Mouse (Mus musculus): ENCODE results near the gene Traf3ip2. TPM values are rescaled to one million over a fixed set of nuclear protein-coding genes. Genes with fewer than 3 reads are reported as not detected.

The Traf3ip2 gene
- polyA plus RNA-seq, 1 experiment: 1.1 TPM

GRCm38 (mm10) chr10:39633379-39633778, 20.6 kb downstream of the Traf3ip2 start:
- no peaks in the 10 kb centered on the region for H3K4me1 ChIP-seq (ENCODE audit: control insufficient read depth, insufficient read depth, low read length)
- TF ChIP-seq CTCF (IDR thresholded peaks at IDR 0.05; ENCODE audit: control insufficient read depth, insufficient read depth, insufficient replicate concordance, low read depth, low read length) (no peak), POLR2A (IDR thresholded peaks at IDR 0.05; ENCODE audit: control insufficient read depth, low read depth, low read length) (no peak)
- H3K4me3 ChIP-seq (ENCODE audit: control insufficient read depth, low read depth, low read length): no peak overlapping the region
- H3K27me3 ChIP-seq (ENCODE audit: control insufficient read depth, insufficient read depth, low read length): no peaks in the 10 kb centered on the region
- H3K27ac ChIP-seq (ENCODE audit: control insufficient read depth, insufficient read depth, low read depth, low read length): no peak overlapping the region
- H3K36me3 ChIP-seq (ENCODE audit: control insufficient read depth, insufficient read depth, low read length): no peaks in the 10 kb centered on the region

- Histone ChIP-seq H3K27me3 (ENCODE audit: control insufficient read depth, insufficient read depth, low read length) (no peaks in the 10 kb centered on the region), H3K36me3 (ENCODE audit: control insufficient read depth, insufficient read depth, low read length) (no peaks in the 10 kb centered on the region), H3K4me3 (ENCODE audit: control insufficient read depth, low read depth, low read length) (no peak overlapping the region), H3K4me1 (ENCODE audit: control insufficient read depth, insufficient read depth, low read length) (no peaks in the 10 kb centered on the region), H3K27ac (ENCODE audit: control insufficient read depth, insufficient read depth, low read depth, low read length) (no peak overlapping the region)
- TF ChIP-seq POLR2A (IDR thresholded peaks at IDR 0.05; ENCODE audit: control insufficient read depth, low read depth, low read length): no peak
- no peak for TF ChIP-seq CTCF (IDR thresholded peaks at IDR 0.05; ENCODE audit: control insufficient read depth, insufficient read depth, insufficient replicate concordance, low read depth, low read length)
These were observed 21.8 kb downstream of the Traf3ip2 start for GRCm38 (mm10) chr10:39634423-39635101.

- Histone ChIP-seq H3K4me1 (ENCODE audit: control insufficient read depth, insufficient read depth, low read length) (peaks cover 2% of the 10 kb centered on the region; the same call in 1 of the 2 replicates), H3K27ac (ENCODE audit: control insufficient read depth, insufficient read depth, low read depth, low read length) (peak overlapping the region; percentile 55; the same call in 1 of the 2 replicates), H3K4me3 (ENCODE audit: control insufficient read depth, low read depth, low read length) (no peak overlapping the region), H3K27me3 (ENCODE audit: control insufficient read depth, insufficient read depth, low read length) (no peaks in the 10 kb centered on the region), H3K36me3 (ENCODE audit: control insufficient read depth, insufficient read depth, low read length) (no peaks in the 10 kb centered on the region)
- TF ChIP-seq CTCF (IDR thresholded peaks at IDR 0.05; ENCODE audit: control insufficient read depth, insufficient read depth, insufficient replicate concordance, low read depth, low read length) (no peak), POLR2A (IDR thresholded peaks at IDR 0.05; ENCODE audit: control insufficient read depth, low read depth, low read length) (no peak)
These were observed 26.1 kb downstream of the Traf3ip2 start for GRCm38 (mm10) chr10:39638862-39639261.

- TF ChIP-seq CTCF (IDR thresholded peaks at IDR 0.05; ENCODE audit: control insufficient read depth, insufficient read depth, insufficient replicate concordance, low read depth, low read length): no peak
- Histone ChIP-seq H3K27ac (ENCODE audit: control insufficient read depth, insufficient read depth, low read depth, low read length) (peak overlapping the region; percentile 55), H3K36me3 (ENCODE audit: control insufficient read depth, insufficient read depth, low read length) (no peaks in the 10 kb centered on the region), H3K4me1 (ENCODE audit: control insufficient read depth, insufficient read depth, low read length) (peaks cover 2% of the 10 kb centered on the region; the same call in 1 of the 2 replicates), H3K4me3 (ENCODE audit: control insufficient read depth, low read depth, low read length) (no peak overlapping the region), H3K27me3 (ENCODE audit: control insufficient read depth, insufficient read depth, low read length) (no peaks in the 10 kb centered on the region)
These were observed 27.0 kb downstream of the Traf3ip2 start for GRCm38 (mm10) chr10:39639783-39640182.

GRCm38 (mm10) chr10:39640817-39641226, 28.1 kb downstream of the Traf3ip2 start:
- Histone ChIP-seq H3K36me3 (ENCODE audit: control insufficient read depth, insufficient read depth, low read length) (no peaks in the 10 kb centered on the region), H3K4me3 (ENCODE audit: control insufficient read depth, low read depth, low read length) (no peak overlapping the region), H3K27ac (ENCODE audit: control insufficient read depth, insufficient read depth, low read depth, low read length) (no peak overlapping the region), H3K4me1 (ENCODE audit: control insufficient read depth, insufficient read depth, low read length) (peaks cover 2% of the 10 kb centered on the region; the same call in 1 of the 2 replicates), H3K27me3 (ENCODE audit: control insufficient read depth, insufficient read depth, low read length) (no peaks in the 10 kb centered on the region)
- TF ChIP-seq POLR2A (IDR thresholded peaks at IDR 0.05; ENCODE audit: control insufficient read depth, low read depth, low read length) (no peak), CTCF (IDR thresholded peaks at IDR 0.05; ENCODE audit: control insufficient read depth, insufficient read depth, insufficient replicate concordance, low read depth, low read length) (no peak)

GRCm38 (mm10) chr10:39645789-39646628, 33.3 kb downstream of the Traf3ip2 start:
- peak overlapping the region; percentile 18 for H3K27ac ChIP-seq (ENCODE audit: control insufficient read depth, insufficient read depth, low read depth, low read length)
- no peaks in the 10 kb centered on the region for H3K27me3 ChIP-seq (ENCODE audit: control insufficient read depth, insufficient read depth, low read length)
- H3K4me3 ChIP-seq (ENCODE audit: control insufficient read depth, low read depth, low read length): no peak overlapping the region

GRCm38 (mm10) chr10:39646629-39647019, 33.9 kb downstream of the Traf3ip2 start:
- H3K27me3 ChIP-seq (ENCODE audit: control insufficient read depth, insufficient read depth, low read length): no peaks in the 10 kb centered on the region
- no peaks in the 10 kb centered on the region for H3K36me3 ChIP-seq (ENCODE audit: control insufficient read depth, insufficient read depth, low read length)
- no peak for TF ChIP-seq CTCF (IDR thresholded peaks at IDR 0.05; ENCODE audit: control insufficient read depth, insufficient read depth, insufficient replicate concordance, low read depth, low read length)
- H3K4me1 ChIP-seq (ENCODE audit: control insufficient read depth, insufficient read depth, low read length): no peaks in the 10 kb centered on the region
- H3K4me3 ChIP-seq (ENCODE audit: control insufficient read depth, low read depth, low read length): no peak overlapping the region
- H3K27ac ChIP-seq (ENCODE audit: control insufficient read depth, insufficient read depth, low read depth, low read length): no peak overlapping the region; the same call in 1 of the 2 replicates

More at GRCm38 (mm10) chr10:39645789-39646628, 33.3 kb downstream of the Traf3ip2 start:
- Histone ChIP-seq H3K4me1 (ENCODE audit: control insufficient read depth, insufficient read depth, low read length) (no peaks in the 10 kb centered on the region), H3K36me3 (ENCODE audit: control insufficient read depth, insufficient read depth, low read length) (no peaks in the 10 kb centered on the region)
- TF ChIP-seq CTCF (IDR thresholded peaks at IDR 0.05; ENCODE audit: control insufficient read depth, insufficient read depth, insufficient replicate concordance, low read depth, low read length) (no peak), POLR2A (IDR thresholded peaks at IDR 0.05; ENCODE audit: control insufficient read depth, low read depth, low read length) (no peak)
